Mouse (Mus musculus) olfactory bulb, adult 2 months (tissue): Measurements from ENCODE around the gene Spout1.

ENCODE experiments used
- CTCF ChIP-seq: fragments of 200-500 bp; IDR thresholded peaks from 2 replicates; pipeline ENCODE4 v1.5.1; 2012; ENCODE audit warnings: low read depth, mild to moderate bottlenecking, low read length, moderate library complexity; ENCODE audit not compliant: insufficient read depth
- POLR2A ChIP-seq: fragments of 200-500 bp; IDR thresholded peaks from 2 replicates; pipeline ENCODE4 v1.6.1; 2012; ENCODE audit warnings: mild to moderate bottlenecking, low read depth, low read length, moderate library complexity; ENCODE audit not compliant: insufficient read depth

- TF ChIP-seq CTCF = no peak
- TF ChIP-seq POLR2A = no peak
Measured at GRCm38 (mm10) chr2:30198021-30198420, 19.8 kb upstream of the Spout1 start.
